Mouse (Mus musculus): Measurements from ENCODE around the gene Xrcc6.

The Xrcc6 gene

DNA sequence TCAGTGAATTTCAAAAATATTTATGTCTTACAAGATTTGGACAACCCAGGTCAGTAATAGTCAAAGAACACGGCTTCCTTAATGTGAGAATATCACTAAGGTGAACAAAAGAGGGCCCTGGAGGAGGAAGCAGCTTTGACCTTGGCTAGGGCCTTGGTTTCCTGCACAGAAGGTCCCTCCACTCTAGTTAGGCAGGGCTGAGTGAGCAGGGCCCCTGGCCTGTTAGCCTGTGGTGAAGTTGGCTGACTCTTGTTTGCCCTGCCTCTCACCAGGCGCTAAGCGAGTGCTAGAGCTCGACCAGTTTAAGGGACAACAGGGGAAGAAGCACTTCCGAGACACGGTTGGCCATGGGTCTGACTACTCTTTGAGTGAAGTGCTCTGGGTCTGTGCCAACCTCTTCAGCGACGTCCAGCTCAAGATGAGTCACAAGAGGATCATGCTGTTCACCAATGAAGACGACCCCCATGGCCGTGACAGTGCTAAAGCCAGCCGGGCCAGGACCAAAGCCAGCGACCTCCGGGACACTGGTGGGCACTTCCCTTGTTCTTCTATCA is 35.0 kb downstream of the Xrcc6 start:
- DNase-seq (ENCODE audit: low read depth, low spot score) = no peak

DNA sequence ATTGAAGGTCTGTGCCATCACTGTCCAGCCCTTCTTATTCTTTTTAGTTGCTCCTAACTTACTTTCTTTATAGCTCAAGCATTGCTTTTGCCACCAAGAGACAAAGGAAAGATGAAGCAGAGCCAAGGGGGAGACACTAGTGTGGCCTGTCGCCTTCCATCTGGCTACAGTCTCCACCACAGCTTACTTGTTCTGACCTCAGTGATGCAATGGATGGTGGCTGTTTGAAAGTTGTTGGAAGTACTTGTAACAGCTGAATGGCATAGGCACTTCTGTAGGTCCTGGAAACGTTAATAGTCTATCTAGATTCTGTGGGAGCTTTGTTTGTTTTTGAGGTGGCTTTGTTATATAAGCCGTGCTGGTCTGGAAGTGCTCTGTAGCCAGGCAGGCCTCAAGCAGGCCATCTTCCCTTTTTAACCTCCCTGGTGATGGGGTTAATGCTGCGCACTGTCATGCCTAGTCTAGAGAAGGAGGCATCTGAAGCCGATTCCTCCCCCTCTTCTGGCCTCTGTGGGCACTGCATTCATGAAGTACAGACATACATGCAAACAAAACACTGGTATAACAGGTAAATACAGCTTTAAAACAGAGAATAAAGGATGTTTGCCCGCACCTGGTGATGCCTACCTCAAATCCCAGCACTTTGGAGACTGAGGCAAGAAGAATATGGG is 36.5 kb downstream of the Xrcc6 start:
- no peak for DNase-seq (ENCODE audit: low read depth, low spot score)

DNA sequence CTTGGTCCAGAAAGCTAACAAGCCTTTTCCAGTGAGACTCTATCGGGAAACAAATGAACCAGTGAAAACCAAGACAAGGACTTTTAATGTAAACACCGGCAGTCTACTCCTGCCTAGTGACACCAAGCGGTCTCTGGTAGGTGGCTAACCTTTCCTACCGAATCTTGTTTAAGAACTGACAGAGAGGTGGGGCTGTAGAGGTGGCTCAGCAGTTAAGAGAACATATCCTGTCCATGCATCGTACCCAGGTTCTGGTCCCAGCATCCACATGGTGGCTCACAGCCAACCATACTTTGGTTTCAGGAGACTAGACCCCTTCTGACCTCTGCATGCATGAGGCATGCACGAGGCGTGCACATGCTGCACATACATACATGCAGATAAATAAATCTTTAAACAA is 39.6 kb downstream of the Xrcc6 start:
- DNase-seq (ENCODE audit: low read depth, low spot score) = no peak

DNA sequence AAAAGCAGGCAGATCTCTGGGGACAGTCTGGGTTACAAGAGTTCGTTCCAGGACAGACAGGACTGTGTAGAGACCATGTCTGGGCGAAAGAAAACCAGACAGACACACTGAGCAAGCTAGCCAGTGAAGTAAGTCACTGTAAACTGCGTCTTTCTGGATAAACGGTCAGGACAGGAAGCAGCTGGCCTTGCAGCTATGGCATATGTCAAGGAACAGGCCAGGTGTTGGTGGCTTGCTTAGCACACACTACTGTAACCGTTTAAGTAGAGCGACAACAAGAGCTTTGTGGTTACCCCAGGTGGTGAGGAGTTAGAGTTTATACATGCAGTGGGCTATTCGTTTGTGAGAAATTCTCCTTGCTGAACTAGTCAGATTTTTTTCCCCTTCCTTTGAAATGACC is 40.1 kb downstream of the Xrcc6 start:
- DNase-seq (ENCODE audit: low read depth, low spot score) = no peak

DNA sequence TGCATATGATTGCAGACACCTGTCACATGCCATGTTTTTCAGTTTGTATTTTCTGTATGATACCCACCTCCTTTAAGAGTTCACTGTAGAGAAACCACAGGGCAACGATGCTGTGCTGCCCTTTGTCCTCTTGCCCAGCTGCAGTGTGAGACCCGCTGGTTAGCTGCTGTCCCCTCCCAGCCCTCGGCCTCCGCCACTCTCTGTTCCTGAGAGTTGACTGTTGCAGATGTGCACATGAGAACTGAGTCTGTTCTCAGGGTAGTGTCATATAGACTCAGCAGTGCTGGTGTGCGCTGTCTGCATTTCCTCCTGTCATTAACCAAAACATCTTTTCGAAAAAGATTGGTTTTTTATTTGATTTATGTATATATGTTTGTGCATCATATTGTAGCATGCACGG is 44.8 kb downstream of the Xrcc6 start:
- no peak for DNase-seq (ENCODE audit: low read depth, low spot score)

DNA sequence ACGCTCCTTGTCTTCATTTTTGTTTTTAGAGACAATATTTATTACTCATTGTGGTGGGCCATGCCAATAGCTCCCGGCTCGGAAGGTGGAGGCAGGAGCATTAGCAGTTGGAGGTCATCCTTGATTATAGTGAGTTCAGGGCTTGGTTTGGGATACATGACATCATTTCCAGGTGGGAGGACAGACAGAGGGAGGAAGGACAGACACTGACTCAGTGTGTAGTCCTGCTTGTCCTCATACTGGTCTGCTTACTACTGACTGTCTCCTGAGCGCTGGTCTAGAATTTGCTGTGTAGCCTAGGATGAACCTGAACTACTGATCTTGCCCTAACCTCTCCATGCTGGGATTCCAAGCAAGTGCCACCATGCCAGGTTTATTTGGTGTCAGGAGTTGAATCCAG is 46.1 kb downstream of the Xrcc6 start, which contains the start of gene Desi1:
Gene Desi1 (minus strand): TSS at position 101 of the 400 bp plus-strand sequence.
- no peak for DNase-seq (ENCODE audit: low read depth, low spot score)

DNA sequence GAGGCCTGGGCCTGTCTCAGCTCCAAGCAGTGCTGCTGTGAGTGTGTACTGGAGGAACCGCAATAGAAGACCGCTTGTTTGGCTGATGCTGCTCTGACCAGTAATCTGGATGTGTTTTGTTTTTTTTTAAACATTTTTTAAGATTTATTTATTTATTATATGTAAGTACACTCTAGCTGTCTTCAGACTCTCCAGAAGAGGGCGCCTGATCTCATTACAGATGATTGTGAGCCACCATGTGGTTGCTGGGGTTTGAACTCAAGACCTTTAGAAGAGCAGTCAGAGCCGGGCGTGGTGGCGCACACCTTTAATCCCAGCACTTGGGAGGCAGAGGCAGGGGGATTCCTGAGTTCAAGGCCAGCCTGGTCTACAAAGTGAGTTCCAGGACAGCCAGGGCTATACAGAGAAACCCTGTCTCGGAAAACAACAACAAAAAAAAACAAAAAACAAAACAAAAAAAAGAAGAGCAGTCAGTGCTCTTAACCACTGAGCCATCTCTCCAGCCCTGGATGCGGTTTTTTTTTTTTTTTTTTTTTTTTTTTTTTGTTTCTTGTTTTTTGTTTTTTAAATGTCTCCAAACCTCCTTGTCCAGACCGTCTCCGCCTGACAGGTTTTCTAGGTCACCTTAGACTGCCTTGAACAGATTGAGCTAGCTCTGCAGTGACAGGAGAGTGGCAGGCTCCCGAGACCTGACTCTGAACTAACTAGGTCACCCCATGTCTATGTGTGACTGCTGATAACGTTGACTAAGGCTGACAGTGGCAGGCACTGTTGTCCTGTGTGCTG is 48.5 kb downstream of the Xrcc6 start:
- DNase-seq (ENCODE audit: low read depth, low spot score) = no peak

DNA sequence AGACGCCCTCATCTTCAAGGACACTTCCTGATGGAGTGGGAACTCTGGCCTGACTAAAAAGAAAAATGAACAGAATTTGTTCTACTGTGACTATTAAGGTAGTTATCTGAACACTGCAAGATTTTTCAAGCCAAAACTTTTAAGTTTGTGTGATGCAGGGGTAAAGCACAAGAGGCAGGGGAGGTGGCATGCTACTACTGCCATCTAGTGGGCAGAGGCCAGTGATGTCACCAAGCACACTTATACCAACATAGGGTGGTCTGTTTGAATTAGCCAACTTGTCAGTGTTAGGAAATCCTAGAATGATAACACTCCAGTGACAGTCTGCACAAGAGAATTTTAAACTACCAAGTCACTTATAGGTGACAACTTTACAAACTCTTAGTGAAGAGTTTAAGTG is 53.0 kb downstream of the Xrcc6 start:
- DNase-seq (ENCODE audit: low read depth, low spot score) = peak; percentile 59

DNA sequence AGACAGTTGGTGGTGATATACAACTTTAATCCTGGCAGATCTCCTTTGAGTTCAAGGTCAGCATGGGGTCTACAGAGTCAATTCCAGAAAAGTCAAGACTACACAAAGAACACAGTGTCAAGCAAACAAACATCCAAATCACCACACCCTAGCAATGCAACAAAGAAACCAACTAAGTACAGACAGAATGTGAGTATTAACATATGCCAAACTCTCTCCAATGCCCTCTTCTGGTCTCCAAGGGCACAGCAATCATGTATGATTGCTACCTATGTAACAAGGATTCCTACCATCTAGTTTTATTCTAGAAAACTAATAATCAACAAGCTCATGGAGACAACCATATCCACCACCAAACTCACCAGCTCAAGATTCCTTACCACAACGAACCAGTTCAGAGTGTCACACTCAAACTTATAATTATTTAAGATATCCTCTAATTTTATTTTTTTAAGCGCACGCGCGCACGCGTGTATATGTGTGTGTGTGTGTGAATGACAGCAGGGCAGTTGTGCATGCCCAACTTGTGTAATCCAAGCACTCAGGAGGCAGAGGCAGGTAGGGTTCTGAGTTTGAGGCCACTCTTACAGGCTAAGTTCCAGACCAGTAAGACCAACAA is 56.6 kb downstream of the Xrcc6 start:
- no peak for DNase-seq (ENCODE audit: low read depth, low spot score)

DNA sequence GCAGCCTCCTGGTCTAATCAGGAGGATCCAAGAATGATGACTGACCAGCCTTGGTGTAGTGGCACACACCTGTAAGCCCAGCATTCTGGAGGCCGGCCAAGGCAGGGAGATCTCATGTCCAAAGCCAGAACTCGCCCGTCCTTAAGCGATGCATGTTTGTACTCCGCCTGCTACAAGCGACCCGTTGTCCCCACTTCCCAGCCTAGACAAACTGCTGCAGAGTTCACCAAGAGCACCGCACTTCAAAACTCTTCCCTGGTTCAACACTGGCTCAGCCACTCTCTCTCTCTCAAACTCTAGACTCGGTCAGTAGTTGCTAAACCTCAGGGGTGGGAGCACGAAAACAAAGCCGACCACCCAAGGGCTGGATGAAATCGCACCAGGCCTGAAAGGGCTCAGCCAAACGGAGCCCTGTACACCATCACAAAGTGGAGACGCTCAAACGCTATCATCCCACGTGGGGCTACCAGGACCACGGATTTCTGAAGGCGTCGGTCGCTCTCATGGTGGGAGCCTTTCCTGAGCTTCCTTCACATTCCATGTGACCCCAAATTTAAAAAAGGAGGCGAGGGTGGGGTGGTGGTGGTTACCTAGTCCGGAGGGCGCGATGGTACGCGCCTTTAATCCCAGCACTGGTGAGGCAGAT is 58.7 kb downstream of the Xrcc6 start:
- no peak for DNase-seq (ENCODE audit: low read depth, low spot score)

DNA sequence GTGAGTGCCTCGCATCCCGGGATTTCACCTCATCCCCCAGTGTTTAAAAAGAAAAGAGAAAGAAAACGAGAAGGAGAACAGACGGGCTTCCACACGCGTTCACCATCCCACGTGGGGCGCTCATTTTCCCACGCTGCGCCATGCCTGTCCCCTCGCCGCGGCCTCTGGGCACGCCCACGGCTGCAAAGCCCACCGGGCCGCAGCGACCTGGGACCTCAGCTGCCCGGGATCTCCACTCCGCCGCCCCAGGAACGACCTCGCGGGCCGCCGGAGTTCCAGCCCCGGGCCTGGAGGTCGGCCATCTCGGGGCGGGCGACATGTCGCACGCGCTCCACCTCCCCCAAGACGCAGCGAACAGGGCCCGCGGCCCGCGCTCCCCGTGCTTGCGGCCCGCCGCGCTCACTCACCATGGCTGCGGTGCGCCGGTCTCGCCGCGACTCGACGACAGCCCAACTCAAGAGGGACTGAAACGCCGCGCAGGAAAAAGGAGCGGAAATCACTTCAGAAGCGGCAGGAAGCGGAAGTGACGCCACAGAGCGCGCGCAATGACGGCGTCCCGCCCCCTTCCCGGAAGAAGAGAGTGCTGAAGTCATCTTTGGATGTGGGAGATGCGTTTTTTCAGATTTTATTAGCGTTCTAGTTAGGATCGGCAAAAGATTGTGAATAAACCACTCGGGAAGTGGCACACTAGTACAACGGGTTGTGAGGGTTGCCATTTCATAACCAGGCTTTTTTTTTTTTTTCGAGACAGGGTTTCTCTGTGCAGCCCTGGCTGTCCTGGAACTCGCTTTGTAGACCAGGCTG is 59.6 kb downstream of the Xrcc6 start, which contains the start of gene Snu13:
Gene Snu13 (minus strand): TSS at position 519 of the 804 bp plus-strand sequence.
- peak; percentile 84 for DNase-seq (ENCODE audit: low read depth, low spot score)

DNA sequence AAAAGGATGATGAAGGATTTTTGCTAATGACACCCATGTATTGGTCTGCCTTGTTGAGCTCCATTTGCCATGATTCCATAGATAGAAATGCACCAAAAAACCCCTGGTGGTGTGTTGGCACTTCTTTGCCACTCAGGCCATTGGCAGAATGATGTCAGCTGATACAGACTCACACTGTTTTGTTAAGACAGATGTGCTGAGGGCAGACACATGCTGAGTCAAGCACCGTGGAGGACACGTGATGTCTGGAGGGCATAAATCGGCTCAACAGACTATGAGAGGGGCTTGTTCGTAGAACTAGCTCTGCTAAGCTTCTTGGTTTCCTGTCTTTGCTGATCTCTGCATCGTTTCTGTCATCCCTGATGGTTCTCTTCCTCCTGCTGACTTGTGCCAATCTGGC is 64.9 kb downstream of the Xrcc6 start:
- DNase-seq (ENCODE audit: low read depth, low spot score) = no peak

DNA sequence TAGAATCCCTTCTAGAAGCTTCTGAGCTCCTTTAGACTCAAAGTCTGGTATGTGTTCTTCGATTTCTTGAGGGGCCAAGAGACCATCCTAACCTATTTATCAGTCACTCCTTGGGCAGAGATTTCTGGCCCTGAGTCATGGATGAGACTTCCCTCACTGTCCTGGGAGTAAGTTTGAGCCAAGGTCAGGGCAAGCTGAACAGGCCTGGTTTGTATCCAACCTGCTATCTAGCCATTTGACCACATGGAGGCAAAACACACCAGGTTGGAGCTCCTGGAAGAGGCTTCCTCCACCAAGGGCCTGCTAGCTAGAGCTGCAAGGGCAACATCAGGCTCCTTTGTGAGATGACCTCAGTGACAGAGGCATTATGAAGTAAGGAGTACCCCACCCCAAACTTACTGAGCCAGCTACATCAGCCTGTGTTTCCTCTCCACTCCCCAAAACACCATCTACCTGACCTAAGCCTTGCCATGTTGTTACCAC is 71.1 kb downstream of the Xrcc6 start, which contains the start of gene 4930407I10Rik:
Gene 4930407I10Rik (plus strand): TSS at position 433 of the 483 bp plus-strand sequence.
- no peak for DNase-seq (ENCODE audit: low read depth, low spot score)

DNA sequence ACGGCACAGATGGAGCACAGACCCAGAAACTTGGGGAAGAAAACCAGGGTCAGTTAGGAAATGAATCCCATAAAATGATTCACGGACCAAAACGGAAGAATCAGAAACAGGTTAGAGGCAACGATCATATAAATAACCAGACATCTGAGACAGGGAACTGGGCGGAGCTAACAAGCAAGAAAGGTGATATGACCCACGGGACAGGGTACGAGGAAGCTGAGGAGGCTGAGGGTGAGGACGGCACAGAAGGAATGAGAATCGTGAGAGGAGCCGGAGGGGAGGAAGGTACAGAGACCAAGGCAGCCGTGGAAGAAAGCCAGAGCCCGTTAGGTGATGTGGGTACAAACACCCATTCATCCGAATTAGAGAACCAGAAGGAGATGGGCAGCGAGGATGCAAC is 76.3 kb downstream of the Xrcc6 start:
- DNase-seq (ENCODE audit: low read depth, low spot score) = peak; percentile 31

DNA sequence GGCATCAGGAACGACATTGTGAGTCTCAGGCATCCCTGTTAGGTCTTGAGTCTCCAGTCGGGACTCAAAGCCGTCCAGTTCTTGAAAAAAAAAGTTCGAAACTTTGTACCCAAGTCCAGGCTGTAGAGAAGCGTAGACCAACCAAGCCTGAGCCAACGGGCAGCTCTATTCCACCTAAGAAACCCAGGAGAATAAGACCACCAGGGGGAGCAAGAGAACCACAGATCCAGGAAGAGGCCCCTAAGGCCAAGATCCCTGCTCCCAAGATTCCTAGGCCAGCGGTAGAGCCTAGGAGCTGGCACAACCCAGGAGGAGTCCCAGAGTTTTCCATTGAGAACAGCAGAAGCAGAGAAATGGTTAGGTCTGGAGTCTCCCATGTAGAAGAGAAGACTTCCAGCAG is 77.9 kb downstream of the Xrcc6 start:
- DNase-seq (ENCODE audit: low read depth, low spot score) = peak; percentile 89

DNA sequence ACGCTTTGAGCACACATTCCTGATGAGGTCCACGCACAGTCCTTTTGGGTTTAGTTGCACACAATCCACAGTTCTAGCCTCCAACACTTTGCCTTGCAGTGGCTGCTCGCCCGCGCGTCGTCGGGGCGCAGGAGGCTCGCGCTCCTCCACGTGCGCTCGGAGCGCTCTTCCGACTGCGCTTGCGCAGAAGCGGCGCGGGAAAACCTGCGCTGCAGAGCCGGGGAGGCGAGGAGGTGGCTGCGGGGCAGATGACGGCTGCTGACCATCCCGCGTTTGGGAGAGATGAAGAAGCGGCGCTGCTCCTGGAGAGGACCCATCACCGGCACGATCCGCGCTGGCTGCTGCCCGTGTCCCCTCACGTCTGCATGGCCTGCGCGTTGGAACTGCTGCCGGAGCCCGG is 82.3 kb downstream of the Xrcc6 start, which contains the start of gene Mei1:
Gene Mei1 (plus strand): TSS at position 99 of the 400 bp plus-strand sequence.
- peak; percentile 32 for DNase-seq (ENCODE audit: low read depth, low spot score)

DNA sequence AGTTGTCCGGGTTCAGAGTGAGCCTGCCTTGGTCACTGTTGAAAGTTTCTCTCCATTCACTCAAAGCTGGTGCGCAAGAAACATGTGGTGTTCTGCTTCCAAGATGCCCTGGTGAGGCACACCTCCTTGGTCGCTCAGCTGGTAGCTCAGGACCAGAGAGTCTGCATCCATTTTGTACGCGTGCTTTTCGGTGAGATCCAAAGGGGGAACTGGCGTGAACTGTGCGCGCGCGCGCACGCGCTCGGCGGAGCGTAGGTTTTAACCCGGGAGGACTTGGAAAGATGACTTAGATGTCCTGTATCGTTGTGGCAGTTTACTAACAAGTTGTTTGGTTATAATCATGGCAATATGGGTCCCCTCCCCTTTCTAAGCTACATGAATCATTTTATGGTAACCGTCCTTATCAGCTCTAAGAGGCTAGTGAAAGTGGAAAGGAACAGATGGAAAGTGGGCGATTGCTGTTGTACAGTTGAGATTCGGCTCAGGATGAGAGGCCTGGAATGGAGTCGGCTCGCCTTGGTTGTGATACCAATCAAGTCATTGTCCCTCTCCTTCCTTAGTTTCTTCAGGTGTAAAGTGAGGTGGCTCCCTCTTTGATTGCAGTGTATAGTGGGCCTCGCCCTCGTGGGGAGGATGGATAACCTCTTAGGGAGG is 84.3 kb downstream of the Xrcc6 start:
- no peak for DNase-seq (ENCODE audit: low read depth, low spot score)

DNA sequence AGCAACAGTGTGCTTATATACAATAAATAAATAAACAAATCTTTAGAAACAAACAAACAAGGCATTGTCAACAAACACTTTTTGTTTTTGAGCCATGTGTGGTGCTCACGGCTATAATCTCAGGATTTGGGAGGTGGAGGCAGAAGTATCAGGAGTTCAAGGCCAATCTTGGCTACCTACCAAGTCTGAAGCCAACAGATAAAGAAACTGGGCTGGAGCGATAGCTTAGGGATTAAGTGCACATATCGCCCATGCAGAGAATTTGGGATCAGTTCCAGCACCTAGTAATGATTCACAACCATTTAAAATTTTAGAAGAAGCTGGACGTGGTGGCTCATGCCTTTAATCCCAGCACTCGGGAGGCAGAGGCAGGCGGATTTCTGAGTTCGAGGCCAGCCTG is 85.9 kb downstream of the Xrcc6 start:
- no peak for DNase-seq (ENCODE audit: low read depth, low spot score)

DNA sequence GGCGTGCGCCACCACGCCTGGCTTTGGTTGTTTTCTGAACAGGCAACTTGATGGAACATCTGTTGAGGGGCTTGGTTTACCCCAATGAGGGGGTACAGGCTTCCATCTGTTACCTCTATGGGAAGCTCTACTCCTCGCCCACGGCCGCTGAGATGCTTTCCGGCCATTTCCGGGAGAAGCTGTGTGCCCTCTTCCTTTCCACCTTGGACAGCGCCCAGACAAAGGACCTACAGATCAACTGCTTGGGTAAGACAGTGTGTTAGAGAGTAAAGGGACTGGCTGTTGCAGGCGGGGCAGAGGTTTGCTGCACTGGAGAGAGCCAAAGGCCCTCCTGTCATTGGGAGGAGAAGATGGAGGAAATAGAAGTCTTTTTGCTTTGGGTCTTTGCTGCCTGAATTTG is 92.2 kb downstream of the Xrcc6 start:
- DNase-seq (ENCODE audit: low read depth, low spot score) = no peak

DNA sequence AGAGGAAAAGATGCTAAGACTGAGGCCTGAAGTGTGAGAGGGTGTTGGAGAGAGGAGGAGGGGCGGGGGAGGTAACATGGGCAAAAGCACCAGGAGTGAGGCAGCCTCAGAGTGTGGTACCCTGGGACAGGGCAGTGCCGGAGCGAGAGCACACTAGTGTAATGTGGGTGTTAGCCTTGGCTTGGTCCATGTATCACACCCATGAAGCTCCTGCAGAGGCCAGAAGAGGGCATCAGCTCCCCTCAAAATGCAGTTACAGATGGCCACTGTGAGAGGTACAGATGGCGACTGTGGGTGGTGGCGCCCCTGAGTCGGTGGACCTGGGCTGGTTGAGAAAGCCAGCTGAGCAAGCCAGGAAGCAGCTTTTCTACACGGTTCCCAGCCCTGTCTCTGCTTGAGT is 93.5 kb downstream of the Xrcc6 start:
- DNase-seq (ENCODE audit: low read depth, low spot score) = no peak

All from forelimb bud, embryonic 11.5 days (tissue).